Mouse (Mus musculus): ENCODE measurements around the gene Cish. TPM values are rescaled to one million over a fixed set of nuclear protein-coding genes. Genes with fewer than 3 reads are reported as not detected.

The Cish gene
- polyA plus RNA-seq, 1 experiment from 2014 or later: 6.7 TPM

DNA sequence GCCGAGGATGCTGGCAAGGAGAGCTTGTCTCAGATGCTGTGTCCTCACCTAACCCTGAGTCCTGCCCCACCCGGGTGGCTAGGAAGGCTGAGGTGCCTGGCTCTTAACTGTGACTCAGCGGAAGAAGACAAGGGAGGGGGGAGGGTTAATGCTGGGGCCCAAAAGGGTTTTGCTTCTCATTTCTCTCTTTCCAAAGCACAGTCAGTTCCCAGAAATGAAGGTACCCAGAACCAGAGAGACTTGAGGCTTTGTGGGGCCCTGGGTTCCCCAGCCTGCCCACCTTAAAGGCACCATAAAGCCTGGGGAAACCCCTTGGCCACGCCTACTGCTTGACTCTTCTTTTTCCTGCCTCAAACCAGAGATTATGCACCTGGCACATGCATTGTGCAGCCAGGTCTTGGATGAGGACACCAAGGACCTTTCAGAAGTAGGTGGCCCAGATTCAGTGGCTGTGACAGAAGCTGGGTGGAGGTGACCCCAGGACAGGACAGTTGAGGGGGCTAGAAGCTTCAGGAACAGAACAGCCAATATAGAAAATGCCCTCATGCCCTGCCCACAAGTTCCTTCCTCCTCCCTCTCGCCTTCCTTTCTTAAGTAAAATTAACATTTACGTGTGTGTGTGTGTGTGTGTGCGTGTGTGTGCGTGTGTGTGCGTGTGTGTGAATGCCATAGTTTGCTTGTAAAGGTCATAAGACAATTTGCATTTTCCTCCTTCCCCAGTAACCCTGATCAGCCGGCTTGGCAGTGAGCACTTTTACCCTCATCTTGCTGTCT is 17.2 kb downstream of the Cish start:
- Histone ChIP-seq H3K4me3 (no peak overlapping the region), H3K36me3 (replicated peaks) (no peaks in the 10 kb centered on the region), H3K4me1 (peaks cover 4% of the 10 kb centered on the region; the same call in 1 of the 2 replicates), H3K9me3 (no peaks in the 10 kb centered on the region), H3K27ac (replicated peaks) (no peak overlapping the region), H3K27me3 (replicated peaks; ENCODE audit: low read depth, poor library complexity, severe bottlenecking) (no peaks in the 10 kb centered on the region)
- no peak for DNase-seq (ENCODE audit: low spot score)
- 73% methylated on average over 10 of the region's 10 CpGs for WGBS

DNA sequence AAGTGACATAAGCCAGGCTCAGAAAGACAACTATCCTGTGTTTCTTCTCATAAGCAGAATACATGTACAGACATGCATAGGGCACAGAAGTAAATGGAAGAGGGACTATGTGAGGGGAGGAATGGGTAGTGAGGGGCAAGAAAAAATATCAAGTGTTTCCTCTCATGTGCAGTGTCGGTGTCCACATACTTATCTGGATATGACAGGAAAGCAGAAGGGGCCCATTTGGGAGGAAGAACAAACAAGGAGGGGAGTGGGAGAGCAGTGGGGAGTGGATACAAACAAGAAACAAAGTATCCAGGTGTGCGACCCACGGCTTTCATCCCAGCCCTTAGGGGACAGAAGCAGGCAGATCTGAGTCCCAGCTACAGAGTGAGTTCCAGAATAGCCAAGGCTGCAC is 18.1 kb downstream of the Cish start:
- Histone ChIP-seq H3K27ac (replicated peaks) (no peak overlapping the region), H3K4me3 (no peak overlapping the region), H3K4me1 (no peaks in the 10 kb centered on the region), H3K27me3 (replicated peaks; ENCODE audit: low read depth, poor library complexity, severe bottlenecking) (no peaks in the 10 kb centered on the region), H3K36me3 (replicated peaks) (no peaks in the 10 kb centered on the region), H3K9me3 (no peaks in the 10 kb centered on the region)
- 82% methylated on average over 3 of the region's 3 CpGs for WGBS
- no peak for DNase-seq (ENCODE audit: low spot score)

DNA sequence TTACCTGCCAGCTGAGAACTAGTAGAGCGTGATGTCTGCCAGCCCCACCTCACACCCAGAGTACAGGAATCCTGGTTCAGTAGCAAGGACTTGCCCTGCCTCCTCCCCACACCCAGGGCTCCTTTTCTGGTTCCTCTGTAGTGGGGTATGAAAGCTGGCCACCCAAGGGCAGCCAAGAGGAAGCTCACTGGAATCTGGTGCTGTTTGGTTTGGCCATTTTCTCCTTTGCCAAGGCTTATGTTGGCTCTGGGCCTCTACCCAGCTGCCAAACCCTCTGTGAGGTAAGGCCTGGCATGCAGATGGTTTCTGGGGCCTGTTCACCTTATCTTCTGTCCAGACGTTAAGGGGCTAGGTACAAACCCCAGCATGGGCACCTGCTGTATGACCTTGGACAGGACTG is 20.0 kb downstream of the Cish start:
- no peaks in the 10 kb centered on the region for H3K9me3 ChIP-seq
- H3K4me1 ChIP-seq: no peaks in the 10 kb centered on the region
- no peak overlapping the region for H3K4me3 ChIP-seq
- no peaks in the 10 kb centered on the region for H3K36me3 ChIP-seq (replicated peaks)
- DNase-seq (ENCODE audit: low spot score): no peak
- H3K27ac ChIP-seq (replicated peaks): no peak overlapping the region
- 89% methylated on average over 2 of the region's 2 CpGs for WGBS
- no peaks in the 10 kb centered on the region for H3K27me3 ChIP-seq (replicated peaks; ENCODE audit: low read depth, poor library complexity, severe bottlenecking)

DNA sequence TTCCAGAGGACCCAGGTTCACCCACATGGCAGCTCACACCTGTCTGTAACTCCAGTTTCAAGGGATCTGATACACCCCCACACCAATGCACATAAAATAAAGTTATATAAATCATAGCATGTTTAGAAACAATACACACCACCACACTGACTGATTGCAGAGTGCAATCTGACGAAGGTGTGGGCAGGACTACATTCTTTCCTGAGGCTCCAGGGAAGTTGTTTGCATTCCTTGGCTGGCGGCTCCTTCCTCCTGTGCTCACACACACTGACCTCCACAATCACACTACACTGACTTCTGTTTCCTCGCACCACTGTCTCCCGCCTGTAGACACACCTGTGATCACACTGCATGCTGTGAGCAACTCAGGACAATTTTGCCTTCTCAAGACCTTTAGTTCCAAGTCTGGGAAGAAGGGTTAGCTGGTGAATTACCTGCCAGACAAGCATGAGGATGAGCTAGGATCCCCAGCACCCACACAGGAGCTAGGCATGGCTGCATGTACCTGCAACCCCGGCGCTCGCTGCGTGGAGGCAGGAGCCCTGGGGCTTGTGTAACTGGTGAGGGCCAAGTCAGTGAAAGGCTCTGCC is 26.7 kb downstream of the Cish start:
- Histone ChIP-seq H3K4me1 (0 out of 2 replicates have a peak, but pooled peaks cover 2% of the 10 kb centered on the region), H3K9me3 (no peaks in the 10 kb centered on the region), H3K4me3 (no peak overlapping the region), H3K27me3 (replicated peaks; ENCODE audit: low read depth, poor library complexity, severe bottlenecking) (no peaks in the 10 kb centered on the region), H3K36me3 (replicated peaks) (peaks cover 3% of the 10 kb centered on the region; the same call in 1 of the 2 replicates), H3K27ac (replicated peaks) (no peak overlapping the region)
- DNase-seq (ENCODE audit: low spot score): no peak
- WGBS: 82% methylated on average over 8 of the region's 8 CpGs

DNA sequence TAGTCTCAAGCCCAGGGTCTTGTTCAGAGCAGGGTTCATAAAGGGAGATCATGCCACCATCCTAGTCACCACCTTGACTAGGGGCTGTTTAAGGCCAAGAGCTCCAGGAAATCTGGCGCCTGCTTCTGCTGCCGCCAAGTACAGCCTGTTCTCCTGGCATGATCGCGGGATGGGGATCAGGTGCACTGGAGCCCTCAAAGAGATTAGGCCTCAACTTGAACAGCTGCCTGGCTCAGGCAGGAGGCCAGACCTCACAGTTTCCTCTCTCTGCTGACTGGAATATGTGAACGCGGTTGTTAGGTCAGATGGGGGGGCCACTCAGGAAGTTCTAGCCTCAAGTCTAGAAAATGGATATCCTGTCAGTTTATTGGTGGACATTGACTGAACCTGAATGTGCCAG is 27.7 kb downstream of the Cish start:
- H3K27ac ChIP-seq (replicated peaks): no peak overlapping the region
- no peak overlapping the region for H3K4me3 ChIP-seq
- H3K36me3 ChIP-seq (replicated peaks): peaks cover 13% of the 10 kb centered on the region
- no peak for DNase-seq (ENCODE audit: low spot score)
- WGBS: 88% methylated on average over 6 of the region's 6 CpGs
- no peaks in the 10 kb centered on the region for H3K9me3 ChIP-seq
- 0 out of 2 replicates have a peak, but pooled peaks cover 2% of the 10 kb centered on the region for H3K4me1 ChIP-seq
- no peaks in the 10 kb centered on the region for H3K27me3 ChIP-seq (replicated peaks; ENCODE audit: low read depth, poor library complexity, severe bottlenecking)

DNA sequence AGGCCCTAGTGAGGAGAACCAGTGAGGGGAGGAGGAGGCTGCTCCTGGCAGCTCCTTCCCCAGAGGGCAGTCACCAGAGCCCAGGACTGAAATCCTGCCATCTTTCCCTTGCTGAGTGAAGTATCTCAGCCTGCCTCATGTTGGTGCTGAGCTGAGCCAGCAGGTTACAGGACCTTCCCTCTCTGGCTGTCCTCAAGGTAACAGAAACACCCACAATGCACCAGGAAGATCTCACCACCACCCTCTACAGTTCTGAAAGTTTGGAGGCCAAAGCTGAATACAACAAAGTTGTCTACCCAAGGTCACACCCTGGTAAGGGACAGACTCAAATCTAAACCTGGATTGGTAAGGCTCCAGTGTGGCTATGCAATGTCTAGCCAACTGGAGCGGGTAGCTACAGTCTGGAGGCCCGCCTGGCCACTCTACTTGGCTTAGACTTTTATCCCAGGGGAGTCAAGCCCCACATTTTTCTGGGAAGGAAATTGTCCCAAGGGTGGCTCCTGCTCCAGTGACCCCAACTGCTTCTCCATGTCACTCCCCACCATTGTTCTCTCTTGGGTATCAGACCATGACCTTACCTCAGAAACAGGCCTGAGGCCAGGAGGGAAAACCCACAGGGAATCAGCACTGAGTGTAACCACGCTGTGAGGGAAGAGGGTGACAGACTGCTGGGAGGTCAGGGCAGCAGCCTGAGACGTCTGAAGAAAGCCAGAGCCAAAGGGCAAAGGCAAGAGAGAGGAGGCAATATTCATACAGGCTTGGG is 29.2 kb downstream of the Cish start:
- no peak for DNase-seq (ENCODE audit: low spot score)
- Histone ChIP-seq H3K4me3 (no peak overlapping the region), H3K36me3 (replicated peaks) (peaks cover 15% of the 10 kb centered on the region), H3K27me3 (replicated peaks; ENCODE audit: low read depth, poor library complexity, severe bottlenecking) (no peaks in the 10 kb centered on the region), H3K4me1 (0 out of 2 replicates have a peak, but pooled peaks cover 2% of the 10 kb centered on the region), H3K9me3 (no peaks in the 10 kb centered on the region), H3K27ac (replicated peaks) (no peak overlapping the region)
- 58% methylated on average over 4 of the region's 4 CpGs for WGBS

DNA sequence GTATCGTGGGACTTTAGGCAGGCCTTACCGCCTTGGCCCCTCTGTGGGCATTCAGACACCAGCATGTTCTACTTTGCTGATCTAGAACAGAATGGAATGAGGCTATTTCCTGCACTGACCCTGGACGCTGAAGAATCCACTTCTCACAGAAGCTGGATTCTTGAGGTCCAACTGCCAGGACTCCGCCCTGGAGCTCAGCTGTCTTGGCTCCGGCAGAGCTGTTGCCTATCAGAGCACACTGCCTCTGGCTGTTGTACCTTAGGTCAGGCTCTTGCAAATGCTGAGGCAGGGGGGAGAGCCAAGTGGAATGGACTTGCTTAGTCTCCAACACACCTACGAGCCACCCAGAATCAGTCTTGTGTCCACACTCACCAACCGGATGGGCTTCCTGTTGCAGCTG is 30.1 kb downstream of the Cish start:
- Histone ChIP-seq H3K27me3 (replicated peaks; ENCODE audit: low read depth, poor library complexity, severe bottlenecking) (no peaks in the 10 kb centered on the region), H3K4me3 (no peak overlapping the region), H3K9me3 (no peaks in the 10 kb centered on the region), H3K4me1 (0 out of 2 replicates have a peak, but pooled peaks cover 2% of the 10 kb centered on the region), H3K27ac (replicated peaks) (no peak overlapping the region), H3K36me3 (replicated peaks) (peaks cover 15% of the 10 kb centered on the region)
- DNase-seq (ENCODE audit: low spot score): no peak
- WGBS: 84% methylated on average over 7 of the region's 7 CpGs

DNA sequence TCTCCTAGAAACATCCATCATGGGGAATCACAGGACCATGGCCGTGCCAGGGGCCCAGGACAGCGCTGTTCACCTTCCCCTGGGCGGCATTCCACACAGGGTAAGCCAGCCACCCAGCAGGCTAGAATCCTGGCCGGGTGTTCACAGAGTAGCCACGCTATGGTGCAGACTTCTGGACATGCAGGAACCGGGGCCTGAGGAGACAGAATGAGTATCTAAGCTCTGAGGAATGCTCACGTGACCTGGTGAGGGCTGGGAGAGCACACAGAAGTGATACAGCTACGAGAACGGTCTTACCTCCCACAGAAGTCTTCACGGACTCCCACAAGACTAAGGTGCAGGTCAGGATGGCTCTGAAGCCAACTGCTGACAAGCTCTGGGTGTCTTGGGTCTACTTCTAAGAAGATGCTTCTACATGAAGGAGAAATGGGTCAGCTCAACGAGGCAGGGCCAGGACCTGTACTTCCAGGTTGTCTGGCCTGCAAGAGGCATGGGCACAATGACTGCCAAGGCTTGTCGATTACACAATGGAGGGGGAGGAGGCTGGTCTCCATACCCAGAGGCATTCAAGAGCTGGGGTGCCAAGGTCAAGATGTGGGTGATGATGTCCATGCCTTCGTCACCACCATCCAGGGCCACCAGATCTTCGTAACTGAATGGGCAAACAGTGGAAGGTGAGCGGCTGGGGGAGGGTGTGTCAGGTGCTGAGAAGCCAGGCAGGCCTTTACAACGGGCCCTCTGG is 32.2 kb downstream of the Cish start:
- WGBS: 90% methylated on average over 16 of the region's 16 CpGs
- Histone ChIP-seq H3K36me3 (replicated peaks) (peaks cover 27% of the 10 kb centered on the region), H3K4me1 (0 out of 2 replicates have a peak, but pooled peaks cover 2% of the 10 kb centered on the region), H3K27me3 (replicated peaks; ENCODE audit: low read depth, poor library complexity, severe bottlenecking) (no peaks in the 10 kb centered on the region), H3K9me3 (no peaks in the 10 kb centered on the region), H3K27ac (replicated peaks) (no peak overlapping the region), H3K4me3 (no peak overlapping the region)
- no peak for DNase-seq (ENCODE audit: low spot score)

DNA sequence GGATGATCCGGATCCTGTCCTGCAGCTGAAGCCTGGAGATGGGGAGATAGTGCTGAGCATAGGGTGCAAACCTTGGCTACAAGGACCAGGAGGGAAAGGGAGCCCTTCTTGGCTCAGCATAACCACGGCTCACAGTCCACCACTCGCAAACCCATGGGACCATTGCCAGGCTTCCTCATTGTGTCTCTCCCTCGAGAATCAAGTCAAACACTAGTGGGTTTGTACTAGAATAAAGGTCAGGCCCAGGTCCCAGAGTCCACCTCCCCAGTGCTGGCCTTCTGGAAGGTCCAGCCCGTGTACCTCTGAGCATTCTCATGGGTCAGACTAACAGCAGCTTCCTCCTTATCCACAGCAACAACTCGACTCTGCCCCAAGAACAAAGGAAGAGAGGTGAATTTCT is 35.0 kb downstream of the Cish start:
- H3K36me3 ChIP-seq (replicated peaks): peaks cover 27% of the 10 kb centered on the region
- no peaks in the 10 kb centered on the region for H3K4me1 ChIP-seq
- H3K27me3 ChIP-seq (replicated peaks; ENCODE audit: low read depth, poor library complexity, severe bottlenecking): no peaks in the 10 kb centered on the region
- H3K27ac ChIP-seq (replicated peaks): no peak overlapping the region
- WGBS: 84% methylated on average over 6 of the region's 6 CpGs
- no peak for DNase-seq (ENCODE audit: low spot score)
- no peak overlapping the region for H3K4me3 ChIP-seq
- H3K9me3 ChIP-seq: no peaks in the 10 kb centered on the region

DNA sequence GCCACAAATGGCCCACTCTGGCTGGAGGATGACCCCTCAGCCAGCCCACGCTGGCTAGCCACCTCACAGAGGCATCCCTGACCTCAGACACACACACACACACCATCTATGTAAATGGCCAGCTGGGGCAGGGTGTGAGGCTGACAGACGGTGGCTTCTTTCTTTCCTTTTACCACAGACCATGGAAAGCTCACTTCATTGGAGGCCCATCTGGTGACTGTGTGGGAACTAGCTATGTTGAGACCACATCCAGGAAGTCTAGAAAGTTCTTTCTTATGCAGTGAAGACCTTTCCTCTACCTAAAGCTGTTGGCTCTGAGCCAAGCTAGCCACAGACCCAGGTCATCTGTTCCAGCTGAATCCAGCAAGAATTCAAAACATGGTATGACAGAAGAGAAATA is 37.9 kb downstream of the Cish start:
- WGBS: 79% methylated on average over 2 of the region's 2 CpGs
- Histone ChIP-seq H3K36me3 (replicated peaks) (peaks cover 13% of the 10 kb centered on the region), H3K9me3 (no peaks in the 10 kb centered on the region), H3K4me1 (peaks cover 13% of the 10 kb centered on the region), H3K4me3 (no peak overlapping the region), H3K27me3 (replicated peaks; ENCODE audit: low read depth, poor library complexity, severe bottlenecking) (no peaks in the 10 kb centered on the region), H3K27ac (replicated peaks) (no peak overlapping the region)
- DNase-seq (ENCODE audit: low spot score): no peak

DNA sequence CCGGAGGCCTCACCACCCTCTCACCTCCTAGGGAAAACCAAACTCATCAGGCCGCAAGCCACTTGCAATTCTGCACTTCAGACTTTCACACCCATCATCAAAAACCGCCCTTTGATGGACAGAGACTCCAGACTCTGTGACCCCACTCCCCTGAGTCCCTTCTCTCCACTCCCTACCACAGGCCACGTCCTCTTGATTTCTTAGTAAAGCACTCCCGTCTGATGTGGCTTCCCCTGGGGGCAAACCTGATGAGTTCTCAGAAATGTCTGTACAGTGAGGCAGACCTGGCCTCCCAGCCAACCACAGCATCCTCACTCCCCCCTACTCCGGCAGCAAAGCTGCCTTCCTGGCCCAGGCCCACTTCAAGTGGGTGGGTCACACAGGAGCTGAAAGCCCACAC is 38.5 kb downstream of the Cish start:
- Histone ChIP-seq H3K4me3 (no peak overlapping the region), H3K27ac (replicated peaks) (no peak overlapping the region), H3K4me1 (peaks cover 17% of the 10 kb centered on the region)

DNA sequence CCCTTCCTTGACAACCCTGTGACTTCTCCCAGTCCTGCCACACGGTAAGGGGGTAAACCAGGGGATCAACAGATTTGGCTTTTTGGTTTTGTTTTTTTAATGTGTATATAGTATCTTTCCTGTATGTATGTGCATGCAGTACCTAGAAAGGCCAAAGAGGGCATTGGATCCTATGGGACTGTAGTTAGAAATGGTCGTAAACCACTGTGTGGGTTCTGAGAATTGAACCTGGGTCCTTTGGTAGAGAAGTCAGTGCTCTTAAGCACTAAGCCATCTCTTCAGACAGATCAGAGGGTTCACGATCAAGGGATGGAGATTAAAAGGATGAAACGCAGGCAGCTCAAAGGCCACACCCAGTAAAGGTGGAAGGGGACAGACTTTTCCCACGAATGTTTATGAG is 39.2 kb downstream of the Cish start:
- no peak overlapping the region for H3K4me3 ChIP-seq
- H3K9me3 ChIP-seq: no peaks in the 10 kb centered on the region
- 87% methylated on average over 5 of the region's 5 CpGs for WGBS
- H3K36me3 ChIP-seq (replicated peaks): peaks cover 12% of the 10 kb centered on the region
- H3K27me3 ChIP-seq (replicated peaks; ENCODE audit: low read depth, poor library complexity, severe bottlenecking): no peaks in the 10 kb centered on the region
- peaks cover 19% of the 10 kb centered on the region for H3K4me1 ChIP-seq
- no peak overlapping the region for H3K27ac ChIP-seq (replicated peaks)
- DNase-seq (ENCODE audit: low spot score): no peak

More for the DNA sequence above, 38.5 kb downstream of the Cish start:
- no peaks in the 10 kb centered on the region for H3K9me3 ChIP-seq
- peaks cover 12% of the 10 kb centered on the region for H3K36me3 ChIP-seq (replicated peaks)
- no peak for DNase-seq (ENCODE audit: low spot score)
- H3K27me3 ChIP-seq (replicated peaks; ENCODE audit: low read depth, poor library complexity, severe bottlenecking): no peaks in the 10 kb centered on the region
- WGBS: 83% methylated on average over 6 of the region's 6 CpGs

Data from embryonic facial prominence, embryonic 10.5 days (tissue).